Mouse (Mus musculus) adrenal gland, adult (tissue): ENCODE data around the gene Taf3.

Experiments used
- DNase-seq, 2 experiments: peaks; one replicate each; pipeline ENCODE4 v3.0.0; 2022 to 2023; ENCODE audit warnings: low spot score in 1 of 2; ENCODE audit not compliant: inconsistent age in 2 of 2

Taf3 gene

GRCm38 (mm10) chr2:10014951-10015635 lies 33.3 kb downstream of the Taf3 start:
- no peak for DNase-seq

GRCm38 (mm10) chr2:10010263-10010909 lies 38.0 kb downstream of the Taf3 start:
- DNase-seq, result peak in 1 of 2 experiments; percentile 79

GRCm38 (mm10) chr2:10009671-10010254 lies 38.6 kb downstream of the Taf3 start:
- DNase-seq, result peak; percentile 36 to 73

- no peak for DNase-seq
Observed at GRCm38 (mm10) chr2:10008593-10008992, 39.8 kb downstream of the Taf3 start.

- DNase-seq, result no peak
Observed at GRCm38 (mm10) chr2:10004960-10005621, 43.3 kb downstream of the Taf3 start.

GRCm38 (mm10) chr2:10003358-10003757 lies 45.0 kb downstream of the Taf3 start:
- DNase-seq, result peak; percentile 14 to 57

- no peak for DNase-seq
Observed at GRCm38 (mm10) chr2:10001591-10001990, 46.8 kb downstream of the Taf3 start.

GRCm38 (mm10) chr2:9997535-9997934 lies 50.9 kb downstream of the Taf3 start:
- DNase-seq, result no peak

GRCm38 (mm10) chr2:9996111-9996510 lies 52.3 kb downstream of the Taf3 start:
- no peak for DNase-seq

- DNase-seq, result no peak
Observed at GRCm38 (mm10) chr2:9990690-9991229, 57.6 kb downstream of the Taf3 start.

GRCm38 (mm10) chr2:9989649-9990547 lies 58.5 kb downstream of the Taf3 start:
- no peak for DNase-seq

- DNase-seq, result no peak
Observed at GRCm38 (mm10) chr2:9988290-9988689, 60.1 kb downstream of the Taf3 start.

- DNase-seq, result peak; percentile 13 to 66
Observed at GRCm38 (mm10) chr2:9985979-9986447, 62.4 kb downstream of the Taf3 start.

GRCm38 (mm10) chr2:9982446-9982845 lies 66.0 kb downstream of the Taf3 start:
- peak in 1 of 2 experiments; percentile 31 for DNase-seq

- no peak for DNase-seq
Observed at GRCm38 (mm10) chr2:9971927-9972326, 76.5 kb downstream of the Taf3 start.

GRCm38 (mm10) chr2:9970579-9970978 lies 77.8 kb downstream of the Taf3 start:
- DNase-seq, result no peak

GRCm38 (mm10) chr2:9970178-9970577 lies 78.2 kb downstream of the Taf3 start:
- DNase-seq, result no peak

- no peak for DNase-seq
Observed at GRCm38 (mm10) chr2:9969734-9970133, 78.7 kb downstream of the Taf3 start.

- no peak for DNase-seq
Observed at GRCm38 (mm10) chr2:9966634-9967033, 81.8 kb downstream of the Taf3 start.

GRCm38 (mm10) chr2:9965608-9966007 lies 82.8 kb downstream of the Taf3 start:
- DNase-seq, result no peak
